Mouse (Mus musculus): Measurements from ENCODE around the gene Gm49318.

DNA sequence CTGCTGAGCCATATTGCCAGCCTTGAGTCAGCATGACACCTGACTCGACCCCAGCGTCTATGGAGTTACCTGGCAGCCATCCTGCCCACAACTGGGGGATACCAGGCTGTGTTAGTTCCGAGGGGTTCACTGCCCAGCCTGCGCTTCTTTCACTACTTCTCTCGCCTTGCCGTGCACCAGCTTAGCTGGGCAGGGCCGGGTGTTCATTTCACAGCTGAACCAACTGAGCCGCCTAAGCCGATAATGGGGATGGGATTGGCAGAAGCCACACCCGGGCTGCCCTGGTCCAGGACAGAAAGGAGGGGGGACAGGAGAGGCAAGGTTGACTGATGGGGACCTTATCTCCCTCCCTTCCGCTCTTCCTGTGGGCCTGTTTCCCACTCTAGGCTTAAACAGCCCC is 21.7 kb downstream of the Gm49318 start:
- TF ChIP-seq CTCF (IDR thresholded peaks at IDR 0.05; ENCODE audit: low read depth) (no peak), EP300 (IDR thresholded peaks at IDR 0.05; ENCODE audit: low read depth) (no peak)
